Comparison of ENCODE assay signal across 17 mouse cellular contexts in genomic region chr5:23420410-23420809, GRCm38 (mm10). TPM values are rescaled to one million over a fixed set of nuclear protein-coding genes. Genes with fewer than 3 reads are reported as not detected.
A peak's percentile ranks its signal among the peaks of the same experiment; 100 is the strongest.
DNase-seq lines count a peak whose midpoint lies in the region; ATAC-seq and TF ChIP-seq lines count a peak whose summit lies in the region.
"Had no signal": no experiment of that assay in that cellular context is flagged by ENCODE, and none has a peak within 500 bp of the region (broad histone marks: within the 10 kb centered on the region; RNA-seq: fewer than 3 reads in every experiment).

No protein-coding gene starts in this region.

- WGBS in embryonic facial prominence, embryonic 15.5 days: 41% methylated on average over 1 of the region's 1 CpGs
- 56% methylated on average over 1 of the region's 1 CpGs for WGBS in embryonic facial prominence, embryonic 10.5 days
- whole genome bisulfite sequencing in heart, embryonic 13.5 days: 45% methylated on average over 1 of the region's 1 CpGs
- 55% methylated on average over 1 of the region's 1 CpGs for WGBS in heart, embryonic 10.5 days
- WGBS in kidney, postnatal 0 days: 50% methylated on average over 1 of the region's 1 CpGs

- H3K4me2 ChIP-seq in embryonic facial prominence, embryonic 15.5 days (replicated peaks): no peak overlapping the region
- no peak overlapping the region for H3K4me2 ChIP-seq in heart, embryonic 13.5 days
- H3K4me2 ChIP-seq in kidney, postnatal 0 days (ENCODE audit: low read length): no peak overlapping the region
- peak overlapping the region; percentile 92 for H3K4me2 ChIP-seq in myocyte (ENCODE audit: low read depth)

- H3K27me3 ChIP-seq in embryonic facial prominence, embryonic 15.5 days: no peaks in the 10 kb centered on the region
- H3K27me3 ChIP-seq in embryonic facial prominence, embryonic 10.5 days (replicated peaks; ENCODE audit: low read depth, poor library complexity, severe bottlenecking): no peaks in the 10 kb centered on the region
- no peaks in the 10 kb centered on the region for H3K27me3 ChIP-seq in heart, embryonic 13.5 days (replicated peaks)
- H3K27me3 ChIP-seq in heart, embryonic 10.5 days (ENCODE audit: insufficient read depth, poor library complexity, severe bottlenecking): no peaks in the 10 kb centered on the region
- no peaks in the 10 kb centered on the region for H3K27me3 ChIP-seq in kidney, postnatal 0 days (ENCODE audit: insufficient read depth, low read length)
- H3K27me3 ChIP-seq in myocyte (ENCODE audit: control insufficient read depth, insufficient read depth, insufficient read length): no peaks in the 10 kb centered on the region

- TF ChIP-seq CTCF in kidney, postnatal 0 days (IDR thresholded peaks at IDR 0.05; ENCODE audit: low read depth): no peak

- no peaks in the 10 kb centered on the region for H3K9me3 ChIP-seq in embryonic facial prominence, embryonic 15.5 days (replicated peaks)
- H3K9me3 ChIP-seq in embryonic facial prominence, embryonic 10.5 days: no peaks in the 10 kb centered on the region
- H3K9me3 ChIP-seq in heart, embryonic 13.5 days: no peaks in the 10 kb centered on the region
- H3K9me3 ChIP-seq in heart, embryonic 10.5 days: no peaks in the 10 kb centered on the region
- no peaks in the 10 kb centered on the region for H3K9me3 ChIP-seq in kidney, postnatal 0 days (replicated peaks; ENCODE audit: low read length)
- H3K9me3 ChIP-seq: limb, embryonic 10.5 days had no signal

- H3K36me3 ChIP-seq in embryonic facial prominence, embryonic 15.5 days: peaks cover 20% of the 10 kb centered on the region
- peaks cover 39% of the 10 kb centered on the region for H3K36me3 ChIP-seq in embryonic facial prominence, embryonic 10.5 days (replicated peaks)
- H3K36me3 ChIP-seq in heart, embryonic 13.5 days: peaks cover 38% of the 10 kb centered on the region
- peaks cover 28% of the 10 kb centered on the region for H3K36me3 ChIP-seq in heart, embryonic 10.5 days
- H3K36me3 ChIP-seq in kidney, postnatal 0 days (ENCODE audit: insufficient read depth, low read length): peaks cover 3% of the 10 kb centered on the region; the same call in 1 of the 2 replicates
- peaks cover 20% of the 10 kb centered on the region for H3K36me3 ChIP-seq in myocyte (ENCODE audit: control insufficient read depth, insufficient read depth)

- no peak overlapping the region for H3ac ChIP-seq in myocyte (ENCODE audit: control insufficient read depth, insufficient read length)

- no peak for ATAC-seq in embryonic facial prominence, embryonic 15.5 days (ENCODE audit: insufficient number of reproducible peaks, low FRiP score, low TSS enrichment, low read depth)
- ATAC-seq in heart, embryonic 13.5 days (ENCODE audit: extremely low read depth, insufficient number of reproducible peaks, low FRiP score, low TSS enrichment): no peak
- no peak for ATAC-seq in kidney, postnatal 0 days (replicated peaks; ENCODE audit: low FRiP score, low read depth)
- ATAC-seq: forebrain, postnatal 0 days; hindbrain, embryonic 16.5 days had no signal

- no peak for DNase-seq in embryonic facial prominence, embryonic 10.5 days (ENCODE audit: low spot score)
- DNase-seq in heart, embryonic 10.5 days (ENCODE audit: low spot score): no peak
- no peak for DNase-seq in kidney, postnatal 0 days (ENCODE audit: low spot score)
- DNase-seq in kidney, adult 9 months: no peak
- no peak for DNase-seq in cerebellum, postnatal 36 days
- DNase-seq: cerebellum, adult 9-10 months; forebrain, postnatal 0 days; gastrocnemius, postnatal 10 days; heart, postnatal 10 days; lung, adult 2 months; lung, postnatal 4 days; thymus, postnatal 14 days had no signal

- TF ChIP-seq POLR2A in myocyte (IDR thresholded peaks at IDR 0.05; ENCODE audit: insufficient read length, low read depth): no peak

- H3K79me2 ChIP-seq in myocyte (ENCODE audit: control insufficient read depth, insufficient read depth): peaks cover 95% of the 10 kb centered on the region

- no peak overlapping the region for H3K4me3 ChIP-seq in embryonic facial prominence, embryonic 15.5 days (replicated peaks)
- H3K4me3 ChIP-seq in embryonic facial prominence, embryonic 10.5 days: no peak overlapping the region
- no peak overlapping the region for H3K4me3 ChIP-seq in heart, embryonic 13.5 days
- no peak overlapping the region for H3K4me3 ChIP-seq in heart, embryonic 10.5 days
- no peak overlapping the region for H3K4me3 ChIP-seq in kidney, postnatal 0 days (replicated peaks; ENCODE audit: low read depth, low read length)
- H3K4me3 ChIP-seq in myocyte: no peak overlapping the region

- H3K9ac ChIP-seq in embryonic facial prominence, embryonic 15.5 days: no peak overlapping the region
- H3K9ac ChIP-seq in heart, embryonic 13.5 days: peak overlapping the region; percentile 84; the same call in 1 of the 2 replicates
- H3K9ac ChIP-seq in kidney, postnatal 0 days (ENCODE audit: low read depth, low read length): no peak overlapping the region

- peaks cover 48% of the 10 kb centered on the region for H3K4me1 ChIP-seq in embryonic facial prominence, embryonic 15.5 days
- peaks cover 43% of the 10 kb centered on the region for H3K4me1 ChIP-seq in embryonic facial prominence, embryonic 10.5 days
- peaks cover 63% of the 10 kb centered on the region for H3K4me1 ChIP-seq in heart, embryonic 13.5 days
- peaks cover 43% of the 10 kb centered on the region for H3K4me1 ChIP-seq in heart, embryonic 10.5 days
- H3K4me1 ChIP-seq in kidney, postnatal 0 days (replicated peaks; ENCODE audit: insufficient read depth, low read length): peaks cover 10% of the 10 kb centered on the region

- H3K27ac ChIP-seq in embryonic facial prominence, embryonic 15.5 days (replicated peaks): peak overlapping the region; percentile 94; the same call in 1 of the 2 replicates
- no peak overlapping the region for H3K27ac ChIP-seq in embryonic facial prominence, embryonic 10.5 days (replicated peaks)
- H3K27ac ChIP-seq in heart, embryonic 13.5 days (replicated peaks): no peak overlapping the region; the same call in 1 of the 2 replicates
- H3K27ac ChIP-seq in heart, embryonic 10.5 days: no peak overlapping the region
- 0 out of 2 replicates have a peak overlapping the region, but pooled peaks have one; percentile 6 for H3K27ac ChIP-seq in kidney, postnatal 0 days
- H3K27ac ChIP-seq: limb, embryonic 10.5 days had no signal

TF ChIP-seq in myocyte, 11 proteins besides CTCF, POLR2A, EP300 and RAD21:
- TF ChIP-seq MAX (IDR thresholded peaks at IDR 0.05; ENCODE audit: low read depth) (no peak), TCF12 (IDR thresholded peaks at IDR 0.05; ENCODE audit: insufficient read depth, poor library complexity, severe bottlenecking) (no peak), SRF (IDR thresholded peaks at IDR 0.05; ENCODE audit: control insufficient read depth, insufficient read length, low read depth) (no peak), TCF3 (IDR thresholded peaks at IDR 0.05; ENCODE audit: insufficient read length, low read depth) (no peak), MYOD1 (IDR thresholded peaks at IDR 0.05; ENCODE audit: control insufficient read depth in 1 of 3, insufficient read length in 2 of 3, low read depth in 2 of 3) (no peak), REST (IDR thresholded peaks at IDR 0.05; ENCODE audit: insufficient read depth, insufficient read length) (no peak), MYOG (IDR thresholded peaks at IDR 0.05; ENCODE audit: control insufficient read depth in 1 of 3, insufficient read depth in 1 of 3, insufficient read length in 2 of 3, low read depth in 2 of 3) (no peak), CEBPB (IDR thresholded peaks at IDR 0.05; ENCODE audit: insufficient read depth, poor library complexity, severe bottlenecking) (no peak), E2F4 (IDR thresholded peaks at IDR 0.05; ENCODE audit: insufficient read depth) (no peak), USF1 (IDR thresholded peaks at IDR 0.05; ENCODE audit: low read depth) (no peak), POLR2AphosphoS2 (IDR thresholded peaks at IDR 0.05; ENCODE audit: insufficient read length, low read depth) (no peak)

RNA-seq across cellular contexts. Expression of gene Kmt2e, which starts 13.8 kb away (rescaled TPM):
- 105 and 109 TPM in 2 replicates for polyA plus RNA-seq in embryonic facial prominence, embryonic 15.5 days (2015; fragmentation: Nextera tagmentation; extraction: Ambion mirVana)
- polyA plus RNA-seq in embryonic facial prominence, embryonic 10.5 days (2016; fragmentation: Nextera tagmentation; extraction: Ambion mirVana): 86.7 TPM in 2 replicates
- polyA plus RNA-seq in heart, embryonic 13.5 days (2015; fragmentation: Nextera tagmentation; extraction: Ambion mirVana): 61.7 and 64.4 TPM in 2 replicates
- polyA plus RNA-seq in heart, embryonic 10.5 days (2016; fragmentation: Nextera tagmentation; extraction: Ambion mirVana): 63.2 and 69.0 TPM in 2 replicates
- 76.8 and 85.9 TPM in 2 replicates for polyA plus RNA-seq in kidney, postnatal 0 days (2015; fragmentation: Nextera tagmentation; extraction: Ambion mirVana)
- 9.0 TPM for polyA plus RNA-seq in myocyte (2012; fragmentation: generic; extraction: Trizol)

Comparison
In these comparisons a context has a peak if more than half of its experiments do, and no peak if none do; other contexts are left out.
1. H3K27ac ChIP-seq: peak in embryonic facial prominence, embryonic 15.5 days (single experiment) and kidney, postnatal 0 days (single experiment); none in embryonic facial prominence, embryonic 10.5 days (single experiment), heart, embryonic 13.5 days (single experiment) and heart, embryonic 10.5 days (single experiment).